Mouse (Mus musculus): Measurements from ENCODE around the gene Olfr572.

Olfr572 gene

DNA sequence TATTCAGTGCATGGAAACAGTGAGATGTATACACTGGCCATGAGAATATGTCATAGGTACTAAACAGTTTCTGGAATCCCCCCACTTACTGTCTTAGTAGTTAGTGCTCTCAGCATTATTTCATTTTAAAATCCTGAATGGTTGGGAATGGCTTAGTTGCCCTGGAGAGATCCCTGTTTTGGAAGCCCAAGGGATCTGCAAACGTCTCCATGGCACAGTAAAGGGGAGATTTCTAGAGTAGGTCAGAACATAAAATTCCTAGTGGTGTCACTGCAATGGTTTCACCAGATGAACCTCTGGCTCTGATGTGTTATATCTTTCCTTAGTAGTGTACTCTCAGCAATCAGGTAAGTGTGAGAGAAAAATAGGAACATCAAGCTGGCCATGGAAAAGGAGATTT, at the start of gene Olfr572:
Olfr572 (plus strand) TSS at position 301 of the 400 bp plus-strand sequence.
- no peak for DNase-seq (ENCODE audit: low spot score in 2 of 2)

DNA sequence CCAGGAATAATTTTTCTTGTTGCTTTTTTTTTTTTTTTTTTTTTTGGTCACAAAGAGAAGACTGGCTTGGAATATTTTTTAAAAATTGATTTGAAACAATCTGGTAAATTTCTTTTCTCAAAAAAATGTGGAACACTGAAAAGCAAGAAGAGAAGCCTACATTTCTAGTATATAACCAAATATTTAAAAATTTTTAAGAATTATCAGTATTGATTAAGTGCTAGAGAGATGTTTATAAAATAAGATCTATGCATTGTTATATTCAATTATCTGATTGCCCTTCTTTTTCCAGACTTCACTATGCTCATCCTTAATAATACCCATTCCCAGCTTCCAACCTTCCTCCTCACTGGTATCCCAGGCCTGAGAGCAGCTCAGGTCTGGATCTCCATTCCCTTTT, 47.4 kb upstream of the Olfr572 start, which contains the start of gene Olfr568:
Olfr568 (plus strand) TSS at position 301 of the 400 bp plus-strand sequence.
- DNase-seq (ENCODE audit: low spot score in 2 of 2), result no peak

DNA sequence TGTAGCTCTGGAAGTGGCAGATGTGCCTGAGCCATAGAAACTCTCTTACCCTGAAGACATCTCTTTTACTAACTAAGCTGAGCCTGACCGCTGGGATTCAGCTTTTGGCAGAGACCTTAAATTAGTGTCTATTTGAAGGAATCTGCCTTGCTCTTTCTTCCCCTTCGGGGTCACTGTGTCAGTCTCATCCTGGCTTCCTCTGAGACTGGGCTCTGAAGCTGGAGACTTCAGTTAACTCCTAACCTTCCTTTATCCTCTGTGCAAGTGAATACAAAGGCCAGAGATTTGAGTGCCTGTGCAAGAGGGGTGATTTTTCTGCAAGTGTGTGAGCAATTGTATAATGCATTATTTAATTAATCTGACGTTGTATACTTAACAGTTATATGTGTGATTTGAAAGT, 33.4 kb upstream of the Olfr572 start, which contains the start of gene Olfr569:
Olfr569 (minus strand) TSS at position 101 of the 400 bp plus-strand sequence.
- no peak for DNase-seq (ENCODE audit: low spot score in 2 of 2)

DNA sequence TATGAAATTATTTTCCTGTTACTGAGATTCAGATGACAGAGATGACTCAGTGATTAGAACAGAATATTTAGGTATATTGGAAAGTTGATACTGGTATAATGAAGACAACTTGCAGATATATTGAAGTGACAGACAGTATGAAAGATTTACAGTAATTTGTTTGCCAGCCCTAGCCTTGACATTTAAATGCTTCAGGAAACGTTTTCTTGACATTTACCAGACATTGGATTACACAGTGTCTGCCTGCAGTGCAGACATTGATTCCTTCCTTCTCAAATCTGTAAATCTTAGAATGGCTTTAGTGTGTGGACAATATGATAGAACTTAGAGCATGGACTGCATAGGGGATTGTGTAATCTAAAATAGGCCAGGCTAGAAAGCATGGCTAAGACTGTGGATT, 8.9 kb upstream of the Olfr572 start:
- no peak for DNase-seq (ENCODE audit: low spot score in 2 of 2)

DNA sequence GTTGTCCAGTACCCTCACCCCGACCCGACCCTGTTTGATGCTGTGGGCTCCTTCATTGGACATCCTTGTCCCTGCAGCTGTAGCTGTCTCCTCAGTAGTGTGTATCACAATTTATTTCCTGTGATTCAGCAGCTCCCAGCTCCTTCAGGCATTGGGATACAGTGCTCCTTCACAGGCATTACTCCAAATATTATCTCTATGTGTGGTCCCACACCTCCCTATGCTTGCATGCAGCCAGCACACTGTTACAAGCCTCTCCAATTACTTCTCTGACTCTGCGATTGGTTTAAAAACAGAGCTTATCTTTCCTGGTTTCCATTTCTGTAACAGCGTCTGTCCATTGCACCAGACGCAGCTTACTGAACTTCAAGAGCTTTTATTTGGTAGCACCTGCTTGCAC, 7.8 kb upstream of the Olfr572 start:
- DNase-seq (ENCODE audit: low spot score in 2 of 2), result no peak

DNA sequence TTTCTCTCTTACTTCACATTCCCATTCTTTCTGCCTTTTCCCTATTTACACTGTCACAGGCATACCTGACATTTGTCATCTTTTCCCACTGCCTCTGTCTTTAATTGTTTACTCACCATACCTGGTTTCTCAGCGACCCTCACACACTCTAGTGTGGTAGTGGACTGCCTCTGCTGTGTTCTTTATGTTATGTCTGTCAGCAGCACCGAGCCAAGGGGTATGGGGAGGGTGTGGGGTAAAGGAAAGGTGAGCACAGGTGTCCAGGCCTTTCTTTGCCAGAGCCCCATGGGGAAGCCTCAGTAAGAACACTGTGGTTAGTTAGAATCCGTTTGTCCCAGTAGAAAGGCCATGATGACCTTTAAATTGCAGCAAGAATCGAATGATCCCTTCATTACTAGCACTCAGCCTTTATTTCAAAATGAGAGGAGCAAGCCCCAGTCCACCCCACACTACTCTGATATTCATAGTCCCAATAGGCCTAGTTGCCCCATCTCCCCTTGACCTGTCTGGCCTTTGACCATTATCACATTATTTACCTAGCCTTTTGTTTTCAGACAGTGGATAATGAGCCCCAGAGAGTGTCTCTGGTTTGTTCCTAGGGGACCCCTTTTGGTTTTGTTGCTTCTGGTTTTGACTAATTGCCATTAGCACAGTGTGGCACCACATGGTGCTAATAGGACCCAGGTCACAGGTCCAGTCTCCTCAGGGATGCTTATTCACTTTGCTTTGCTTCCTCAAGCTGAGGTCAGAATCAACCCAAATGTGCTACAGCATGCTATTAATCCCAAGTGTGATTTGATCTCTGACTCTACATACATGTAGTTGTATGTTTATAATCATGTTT, 7.0 kb upstream of the Olfr572 start, which contains the start of gene Olfr571:
Olfr571 (minus strand) TSS at position 505 of the 844 bp plus-strand sequence.
- no peak for DNase-seq (ENCODE audit: low spot score in 2 of 2)

DNA sequence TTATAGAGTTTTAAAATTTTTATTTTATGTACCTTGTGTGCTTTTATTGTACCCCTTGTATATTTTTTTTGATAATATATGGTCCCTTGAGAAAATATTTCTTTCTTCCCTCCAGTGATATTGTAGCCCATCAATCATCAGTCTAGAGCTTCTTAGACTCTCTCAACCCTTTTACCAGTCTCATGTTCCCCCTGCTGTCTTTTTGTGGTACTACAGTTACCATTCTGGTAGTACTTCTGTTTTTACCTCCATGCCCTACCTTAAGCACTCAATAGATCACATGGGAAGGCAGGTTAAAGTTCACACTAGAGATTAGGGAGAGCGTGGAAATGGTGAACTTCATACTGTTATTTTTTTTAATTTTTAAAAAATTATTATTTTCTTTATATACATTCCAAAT, 4.6 kb upstream of the Olfr572 start:
- peak in 1 of 2 experiments; percentile 37 for DNase-seq (ENCODE audit: low spot score in 2 of 2)

DNA sequence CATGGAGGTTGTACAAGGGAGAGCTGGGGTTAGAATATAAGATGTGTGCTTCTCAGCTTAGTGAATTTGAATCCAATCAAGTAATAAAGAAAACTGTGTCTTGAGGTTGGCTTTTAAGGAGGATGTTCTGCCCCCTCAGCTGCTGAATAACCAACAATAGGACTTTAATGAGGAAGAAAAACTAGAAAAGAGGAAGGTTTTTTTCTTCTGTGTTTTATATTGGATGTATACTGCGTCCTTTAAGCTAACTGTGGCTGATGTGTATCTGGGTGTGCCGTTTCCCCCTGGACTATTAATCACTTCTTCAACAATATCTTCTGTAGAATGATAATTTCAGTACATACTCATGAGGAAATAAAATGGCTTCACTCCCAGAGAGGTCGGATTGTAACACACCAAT, 2.9 kb downstream of the Olfr572 start:
- no peak for DNase-seq (ENCODE audit: low spot score in 2 of 2)

DNA sequence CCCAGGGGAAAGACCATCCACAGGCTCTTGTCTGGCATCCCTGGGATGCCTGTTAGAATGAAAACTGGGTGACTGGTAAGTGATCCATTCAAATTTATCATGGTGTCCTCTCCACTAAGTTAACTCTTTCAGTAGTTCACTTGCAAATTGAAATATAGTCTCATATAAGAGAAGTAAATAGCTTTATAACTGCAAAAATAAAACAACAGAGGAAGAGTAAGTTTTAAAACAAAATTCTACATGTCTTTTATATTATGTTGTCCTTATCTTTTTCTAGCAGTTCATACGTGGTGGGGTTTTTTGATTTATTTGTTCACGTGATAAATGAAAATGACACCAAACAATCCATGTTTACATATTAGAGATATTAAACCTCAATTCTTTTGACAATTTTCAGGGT, 18.3 kb downstream of the Olfr572 start, which contains the start of gene Olfr573-ps1:
Olfr573-ps1 (minus strand) TSS at position 101 of the 400 bp plus-strand sequence.
- no peak for DNase-seq (ENCODE audit: low spot score in 2 of 2)

DNA sequence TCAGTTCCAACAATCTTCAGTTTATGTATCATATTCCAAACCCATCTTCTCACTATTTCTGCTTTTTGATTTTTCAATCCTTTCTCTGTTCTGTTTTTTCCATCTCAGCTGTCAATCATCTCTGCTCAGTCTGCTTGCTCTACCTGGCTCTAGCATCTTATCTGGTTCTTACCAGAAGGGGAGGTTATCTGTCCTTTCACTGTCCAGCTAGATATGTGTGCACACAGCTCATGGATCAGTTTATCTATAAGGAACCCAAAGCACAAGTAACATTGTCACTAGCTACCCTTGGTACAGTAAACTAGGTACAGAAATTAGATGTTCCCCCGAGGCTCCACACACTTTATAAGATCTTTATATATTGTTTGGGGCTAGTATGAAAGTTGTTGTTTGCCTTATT, 19.2 kb downstream of the Olfr572 start:
- no peak for DNase-seq (ENCODE audit: low spot score in 2 of 2)

DNA sequence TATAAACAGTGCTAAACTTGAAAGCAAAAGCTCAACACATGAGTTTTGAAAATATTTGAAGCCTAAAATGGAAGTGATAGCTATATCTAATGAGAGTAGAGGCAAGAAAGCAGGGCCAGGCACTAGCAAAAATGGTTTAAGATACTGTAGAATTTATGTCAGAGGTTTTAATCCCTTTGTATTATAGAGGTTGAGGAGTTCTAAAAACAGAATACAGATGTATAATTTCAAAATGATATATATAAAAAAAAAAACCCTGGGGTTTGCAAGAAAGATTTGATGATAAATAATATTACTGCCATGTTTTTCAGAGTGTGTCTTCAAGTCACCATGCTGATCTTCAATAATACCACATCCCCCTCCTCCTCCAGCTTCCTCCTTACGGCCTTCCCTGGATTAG, 24.0 kb downstream of the Olfr572 start, which contains the start of gene Olfr574:
Olfr574 (plus strand) TSS at position 301 of the 400 bp plus-strand sequence.
- no peak for DNase-seq (ENCODE audit: low spot score in 2 of 2)

DNA sequence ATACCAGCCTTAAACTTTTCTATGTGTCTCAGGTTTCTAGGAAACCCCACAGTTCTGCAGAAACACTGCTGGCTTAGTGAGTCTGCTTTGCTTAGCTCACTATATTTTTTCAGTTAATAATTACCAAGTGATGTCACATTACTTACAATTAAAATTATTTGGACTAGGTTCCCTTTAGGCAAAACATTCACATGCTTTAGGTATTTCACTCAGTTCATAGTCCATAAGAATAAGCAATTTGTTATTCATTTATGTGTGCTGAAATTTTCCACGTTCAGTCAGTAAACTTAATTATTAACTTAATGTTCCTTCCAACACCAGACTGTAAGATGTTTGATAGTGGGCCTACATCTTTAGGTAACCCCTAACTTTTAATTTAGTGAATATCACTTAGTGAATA, 26.5 kb downstream of the Olfr572 start:
- DNase-seq (ENCODE audit: low spot score in 2 of 2), result no peak

DNA sequence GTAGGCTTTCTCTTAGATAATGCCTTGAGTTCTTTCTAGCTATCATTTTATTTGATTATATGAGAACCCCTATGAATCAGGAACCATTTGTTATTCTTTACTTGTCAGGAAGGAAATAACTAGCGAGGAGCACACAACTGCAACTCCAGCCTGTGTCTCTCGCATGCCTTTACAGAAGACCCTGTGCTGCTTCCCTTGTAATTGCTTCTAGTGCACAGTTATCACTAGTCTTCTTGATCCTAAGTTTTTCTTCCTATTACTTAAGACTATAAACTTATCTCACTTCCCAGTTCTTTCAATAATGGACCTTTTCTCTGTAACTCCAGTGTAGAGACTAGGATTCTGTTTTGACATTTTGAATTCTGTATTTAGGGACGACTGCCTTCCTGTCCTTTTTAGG, 33.9 kb downstream of the Olfr572 start:
- no peak for DNase-seq (ENCODE audit: low spot score in 2 of 2)

DNA sequence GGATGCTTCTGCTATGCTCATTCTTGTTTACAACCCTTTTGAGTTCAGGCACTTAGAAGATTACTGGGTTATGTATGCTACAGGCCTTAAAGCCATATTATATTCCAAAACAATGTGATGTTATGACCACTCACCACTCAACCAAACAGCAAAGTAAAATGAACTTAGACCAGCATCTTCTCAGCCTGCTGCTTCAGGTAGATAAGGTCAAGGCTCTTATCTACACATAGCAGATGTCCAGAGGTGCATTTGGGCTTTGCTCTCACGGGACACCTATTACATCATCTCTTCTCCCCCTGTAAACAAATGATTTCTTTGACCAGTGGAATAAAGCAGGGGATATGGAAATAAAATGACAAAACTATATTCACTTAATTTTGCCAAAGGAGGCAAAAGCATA, 34.4 kb downstream of the Olfr572 start, which contains the start of gene Olfr575:
Olfr575 (minus strand) TSS at position 183 of the 400 bp plus-strand sequence.
- DNase-seq (ENCODE audit: low spot score in 2 of 2), result no peak

DNA sequence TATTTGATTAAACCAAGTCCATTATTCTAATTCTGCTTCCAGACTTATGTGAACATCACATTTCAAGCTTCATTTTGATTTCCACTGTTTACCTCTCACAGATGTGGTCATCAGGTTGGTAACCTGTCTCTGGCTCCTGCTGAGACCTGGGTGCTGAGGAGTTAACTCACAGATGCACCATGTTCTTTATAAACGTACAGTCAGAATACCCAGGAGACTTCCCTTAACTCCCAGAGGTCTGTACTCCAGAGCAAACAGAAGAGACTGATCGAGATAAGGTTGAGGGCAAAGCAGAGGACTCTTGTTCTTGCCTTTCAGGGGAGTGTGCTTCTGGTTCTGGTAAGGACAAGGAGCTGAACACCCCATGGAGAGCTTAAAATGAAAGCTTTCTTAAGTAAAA, 38.2 kb downstream of the Olfr572 start, which contains the start of gene Olfr576:
Olfr576 (plus strand) TSS at position 301 of the 400 bp plus-strand sequence.
- no peak for DNase-seq (ENCODE audit: low spot score in 2 of 2)

DNA sequence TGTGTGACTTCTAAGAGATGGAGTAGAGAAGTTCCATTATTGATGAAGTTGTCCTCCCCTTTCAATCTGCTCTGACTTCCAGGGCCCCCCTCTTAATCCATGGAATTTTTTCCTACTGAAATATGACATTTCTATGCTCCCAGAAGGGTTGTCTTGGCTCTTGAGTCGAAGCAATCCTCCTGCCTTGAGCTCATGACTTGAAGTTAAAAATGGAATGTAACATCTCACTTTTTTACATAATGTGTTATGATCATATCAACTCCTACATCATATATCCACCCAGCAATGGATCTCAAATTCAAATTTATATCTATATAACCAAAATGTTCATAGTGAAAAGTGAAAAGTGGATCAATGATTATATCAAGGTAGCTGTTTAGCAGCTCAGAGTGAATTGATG, 50.2 kb downstream of the Olfr572 start:
- no peak for DNase-seq (ENCODE audit: low spot score in 2 of 2)

DNA sequence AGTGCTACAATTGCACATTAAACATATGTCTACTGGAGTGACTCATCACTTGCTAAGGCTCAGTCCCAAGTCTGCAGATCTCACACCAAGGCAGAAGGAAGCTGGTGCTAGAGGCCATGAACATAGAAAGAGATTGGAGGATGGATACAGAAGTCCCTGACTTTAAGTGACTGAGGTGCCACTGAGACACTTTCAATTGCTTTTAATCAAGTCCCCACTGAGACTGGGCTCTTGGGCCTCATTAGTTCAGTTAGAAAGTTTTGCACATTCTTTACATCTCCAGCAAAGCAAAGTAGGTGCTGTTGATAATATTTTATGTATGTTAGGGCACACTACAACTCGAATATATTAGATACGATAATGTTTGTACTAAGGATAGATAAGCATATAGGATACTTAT, 51.6 kb downstream of the Olfr572 start, which contains the start of gene Olfr577:
Olfr577 (minus strand) TSS at position 101 of the 400 bp plus-strand sequence.
- peak in 1 of 2 experiments; percentile 1 for DNase-seq (ENCODE audit: low spot score in 2 of 2)
